Mouse (Mus musculus) kidney, adult 8-10 months (tissue): ENCODE measurements around the gene Fam19a2.

Source experiments
- DNase-seq, 2 experiments: peaks; one replicate each; pipeline ENCODE4 v3.0.0; 2022

Fam19a2 gene

DNA sequence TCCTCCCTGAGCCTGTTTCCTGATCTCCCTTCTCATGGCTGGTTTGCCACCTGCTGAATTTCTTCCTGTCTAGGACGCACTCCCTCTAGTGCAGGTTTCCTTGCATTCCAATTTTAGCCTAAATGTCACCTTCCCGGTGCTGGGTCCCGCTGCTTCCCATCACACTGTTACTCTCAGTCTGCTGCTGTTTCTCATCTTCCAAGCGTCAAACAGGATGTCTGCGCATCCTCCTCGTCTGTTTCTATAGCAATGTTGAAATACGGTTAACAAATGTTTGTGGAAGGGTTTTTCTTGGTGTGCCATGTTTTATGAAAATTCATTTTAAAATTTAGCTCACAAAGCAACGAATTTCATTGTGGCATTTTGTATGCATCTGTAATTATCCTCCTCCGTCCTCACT lies 131.6 kb downstream of the Fam19a2 start:
- no peak for DNase-seq

DNA sequence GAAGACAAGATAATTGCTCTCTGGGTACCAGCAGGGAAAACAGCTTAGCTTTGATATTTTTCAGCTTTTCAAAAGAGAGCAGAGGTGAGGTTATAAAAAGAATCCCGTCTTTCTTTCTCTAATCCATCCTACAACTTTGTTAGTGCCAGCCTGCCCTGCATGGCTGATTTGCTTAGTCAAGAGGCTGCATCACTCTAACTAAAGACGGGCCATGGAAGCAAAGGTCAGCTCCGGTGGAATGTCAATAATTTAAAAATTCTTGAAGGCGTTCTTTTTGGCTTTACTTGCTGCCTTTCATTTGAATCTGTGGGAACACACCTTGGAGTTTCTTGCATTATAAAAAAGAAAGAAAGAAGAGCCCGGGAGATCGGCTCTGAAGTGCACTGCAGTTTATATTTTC lies 134.3 kb downstream of the Fam19a2 start:
- DNase-seq: peak; percentile 52 to 55

DNA sequence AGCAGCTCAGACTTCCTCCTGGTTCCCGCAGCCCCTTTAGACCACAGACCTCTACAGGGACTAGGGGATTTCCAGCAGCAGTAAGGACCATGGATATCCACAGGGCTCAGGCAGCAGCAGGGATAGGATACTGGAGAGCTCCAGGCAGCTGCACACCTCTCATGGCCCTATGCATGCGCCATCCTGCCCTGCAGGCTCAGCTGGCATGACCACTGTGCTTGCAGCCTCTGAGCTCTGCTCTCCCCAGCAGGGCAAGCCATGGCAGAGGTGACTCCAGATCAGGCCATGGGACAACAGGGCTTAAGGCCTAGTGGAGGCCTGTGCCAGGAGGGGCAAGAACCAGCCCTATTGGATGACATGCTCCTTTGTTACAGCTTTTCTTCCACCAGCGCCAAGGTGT lies 137.4 kb downstream of the Fam19a2 start:
- DNase-seq: no peak

DNA sequence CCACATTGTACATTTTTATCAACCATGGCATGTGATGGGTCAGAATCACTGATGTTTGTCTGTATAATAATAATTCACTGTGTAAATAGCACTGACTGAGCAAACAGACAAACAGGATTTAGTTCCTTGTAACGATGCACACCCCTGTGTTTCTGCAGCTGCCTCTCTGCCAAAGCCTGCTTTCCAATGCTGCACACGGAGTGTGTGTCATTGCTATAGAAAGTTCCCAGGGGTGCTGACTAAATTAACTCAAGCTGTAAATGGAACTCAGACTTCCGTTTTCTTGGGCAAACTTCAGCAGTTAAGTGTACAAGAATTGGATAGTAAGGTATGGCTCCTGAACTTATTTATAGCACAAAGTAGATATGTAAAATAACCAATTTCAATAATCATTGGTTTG lies 138.7 kb downstream of the Fam19a2 start:
- no peak for DNase-seq

DNA sequence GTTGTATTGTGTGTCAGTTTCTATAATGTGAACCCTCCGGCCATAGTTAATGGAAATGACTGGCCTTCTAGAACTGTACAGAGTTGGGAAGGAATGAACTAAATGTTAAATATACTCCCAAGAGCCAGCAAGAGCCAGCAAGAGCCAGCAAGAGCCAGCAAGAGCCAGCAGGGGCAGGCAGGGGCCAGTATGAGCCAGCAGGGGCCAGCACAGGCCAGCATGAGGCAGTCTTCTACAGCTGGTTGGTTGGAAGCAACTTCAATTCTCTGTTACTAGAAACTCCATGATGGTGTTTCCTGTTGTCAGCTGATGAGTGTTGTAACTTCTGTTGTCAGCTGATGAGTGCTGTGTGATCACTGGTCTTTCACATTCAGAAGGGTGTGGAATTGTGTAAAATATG lies 151.2 kb downstream of the Fam19a2 start:
- DNase-seq: no peak

DNA sequence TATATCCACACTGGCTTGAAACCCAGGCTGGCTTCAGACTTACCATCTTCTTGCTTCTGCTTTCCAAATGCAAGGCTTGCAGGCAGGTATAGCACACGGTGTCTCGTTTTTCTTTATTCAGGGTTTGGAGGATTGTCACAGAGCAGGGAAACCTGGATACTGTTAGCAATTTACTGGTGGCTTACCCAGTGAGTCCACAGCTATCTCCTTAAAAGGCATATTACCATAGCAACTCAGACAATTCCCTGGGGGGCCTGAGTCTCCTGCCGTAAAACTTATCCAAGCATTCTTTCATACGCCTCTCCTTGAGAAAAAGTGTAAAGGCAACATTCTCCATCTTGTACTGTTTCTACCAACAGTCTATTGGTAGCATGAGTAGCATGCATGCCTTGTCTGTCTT lies 152.2 kb downstream of the Fam19a2 start:
- no peak for DNase-seq

DNA sequence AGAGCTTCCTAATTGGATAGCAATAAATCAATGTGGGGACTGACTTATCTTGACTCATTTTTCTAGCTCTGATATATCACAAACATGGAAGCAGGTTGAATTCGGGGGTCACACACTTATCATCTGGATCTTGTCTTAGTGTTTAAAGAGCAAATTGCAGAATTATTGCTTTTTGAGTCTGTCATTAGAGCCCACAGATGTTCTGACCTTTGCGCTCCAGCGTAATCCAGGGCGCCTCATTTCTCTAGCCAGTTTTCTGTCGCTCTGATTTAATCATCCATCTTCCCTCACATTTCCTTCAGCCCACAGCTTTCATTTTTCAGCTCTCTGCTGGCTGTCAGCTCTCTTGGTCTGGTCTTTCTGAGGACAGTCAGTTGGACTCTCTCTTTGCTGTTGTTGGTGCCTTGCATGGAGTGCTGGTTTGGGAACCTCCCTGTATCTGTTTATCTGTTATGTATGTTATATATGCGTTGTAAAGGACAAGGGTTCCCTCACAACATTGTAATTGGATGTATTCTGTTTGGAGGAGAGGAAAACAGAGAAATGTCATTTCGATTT lies 154.9 kb downstream of the Fam19a2 start:
- no peak for DNase-seq

DNA sequence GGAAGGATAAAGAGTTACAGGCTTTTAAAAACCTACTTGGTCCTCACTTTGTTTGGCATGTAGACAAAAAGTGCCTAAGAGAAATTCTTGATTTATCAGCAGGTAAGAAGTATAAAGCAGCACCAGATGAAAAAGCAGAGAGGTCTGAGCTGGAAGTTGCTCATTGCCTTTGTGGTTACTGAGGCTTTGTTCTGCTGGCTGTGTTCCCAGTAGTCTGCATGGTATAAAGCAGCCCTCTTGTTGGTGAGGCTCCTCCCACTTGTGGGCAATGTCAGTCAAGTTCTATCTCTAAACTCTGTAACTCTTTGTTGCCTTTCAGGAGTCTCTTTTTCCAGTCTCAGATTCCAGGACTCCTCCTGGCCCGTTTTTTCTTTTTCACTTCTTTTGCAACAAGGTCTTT lies 156.5 kb downstream of the Fam19a2 start:
- DNase-seq: no peak

DNA sequence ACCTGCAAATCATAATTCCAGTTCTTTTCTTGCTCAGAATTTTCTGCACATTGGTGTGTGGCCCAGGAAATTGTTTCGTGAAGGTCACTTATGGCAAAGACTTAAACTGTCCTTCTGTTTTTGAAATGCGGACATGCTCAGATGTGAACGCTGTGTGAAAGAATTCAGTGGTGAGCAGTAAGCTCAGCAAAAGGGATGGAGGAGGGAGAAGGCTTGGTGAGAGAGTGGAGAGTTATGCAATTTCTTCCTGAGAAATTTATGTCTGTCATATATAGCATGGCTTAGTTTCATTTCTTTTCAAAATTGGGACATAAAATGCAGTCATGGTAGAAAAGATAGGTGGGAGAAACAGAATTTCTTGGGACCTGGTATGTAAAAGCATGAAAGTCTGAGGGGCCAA lies 160.7 kb downstream of the Fam19a2 start:
- DNase-seq: no peak

DNA sequence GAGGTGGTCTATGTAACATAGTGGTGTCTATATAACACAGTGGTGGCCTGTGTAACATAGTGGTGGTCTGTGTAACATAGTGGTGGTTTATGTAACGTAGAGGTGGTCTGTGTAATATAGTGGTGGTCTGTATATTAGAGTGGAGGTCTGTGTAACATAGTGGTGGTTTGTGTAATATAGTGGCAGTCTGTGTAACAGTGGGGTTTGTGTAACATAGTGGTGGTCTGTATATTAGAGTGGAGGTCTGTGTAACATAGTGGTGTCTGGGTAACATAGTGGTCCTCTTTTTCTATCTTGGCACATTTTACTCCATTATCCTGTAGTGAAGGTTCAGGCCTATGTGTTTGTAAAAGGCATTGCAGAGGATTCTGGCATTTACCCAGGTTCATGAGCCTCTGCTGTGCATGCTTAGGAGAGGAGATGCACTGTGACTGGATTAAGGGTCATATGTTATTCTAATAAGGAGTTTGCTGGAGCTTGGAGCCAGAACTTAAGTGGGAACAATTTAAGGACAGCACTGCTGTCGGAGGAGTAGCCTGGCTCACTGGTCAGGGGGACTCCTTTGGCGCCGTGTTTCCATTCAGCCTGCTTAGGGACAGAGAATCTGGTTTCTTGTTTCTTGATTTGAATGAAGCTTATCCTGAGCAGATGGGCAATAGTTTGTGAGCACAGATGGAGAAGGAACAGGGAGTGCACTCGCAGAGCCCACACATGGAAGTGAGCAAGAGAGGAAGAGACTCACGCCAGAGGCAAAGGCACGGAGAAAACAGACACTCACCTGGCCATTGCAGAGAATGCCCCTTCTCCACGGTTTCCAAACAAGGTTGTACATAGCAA lies 162.9 kb downstream of the Fam19a2 start:
- DNase-seq: no peak

DNA sequence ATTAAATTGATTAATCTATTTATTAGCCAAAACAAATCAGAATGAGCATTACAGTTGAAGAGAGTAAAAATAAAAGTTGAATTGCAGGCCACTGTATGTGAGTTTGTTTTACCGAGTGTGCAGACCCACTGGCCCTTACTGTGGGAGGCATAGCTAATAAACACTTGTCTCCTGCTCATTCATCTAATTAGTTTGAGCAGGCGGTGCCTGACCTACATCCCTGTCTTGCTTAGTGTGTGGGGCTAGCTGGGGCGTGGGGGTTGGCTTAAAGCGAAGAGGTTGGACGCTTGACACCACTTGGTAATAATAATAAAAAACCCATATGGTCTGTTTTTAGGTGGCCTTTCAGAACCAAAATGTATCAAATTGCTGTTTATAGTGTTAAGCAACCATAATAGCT lies 167.8 kb downstream of the Fam19a2 start:
- no peak for DNase-seq

DNA sequence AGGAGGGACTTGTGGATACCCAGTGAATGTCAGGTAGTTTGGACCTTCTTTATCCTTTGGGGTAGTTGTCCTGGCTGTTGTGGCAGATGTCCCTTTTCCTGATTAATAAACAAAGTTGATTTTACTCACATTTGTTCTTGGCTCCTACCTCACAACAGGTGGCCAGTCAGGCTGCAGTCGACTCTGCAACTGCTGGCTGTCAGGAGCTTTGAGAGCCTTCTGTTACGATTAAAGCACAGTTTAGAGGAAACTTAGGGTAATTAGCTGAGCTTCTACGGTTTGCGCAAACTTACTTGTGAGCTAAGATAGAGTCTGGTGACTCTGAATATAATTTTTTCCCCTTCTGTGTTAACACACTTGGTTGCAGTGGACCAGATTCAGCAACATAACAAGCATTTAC lies 173.8 kb downstream of the Fam19a2 start:
- DNase-seq: no peak

DNA sequence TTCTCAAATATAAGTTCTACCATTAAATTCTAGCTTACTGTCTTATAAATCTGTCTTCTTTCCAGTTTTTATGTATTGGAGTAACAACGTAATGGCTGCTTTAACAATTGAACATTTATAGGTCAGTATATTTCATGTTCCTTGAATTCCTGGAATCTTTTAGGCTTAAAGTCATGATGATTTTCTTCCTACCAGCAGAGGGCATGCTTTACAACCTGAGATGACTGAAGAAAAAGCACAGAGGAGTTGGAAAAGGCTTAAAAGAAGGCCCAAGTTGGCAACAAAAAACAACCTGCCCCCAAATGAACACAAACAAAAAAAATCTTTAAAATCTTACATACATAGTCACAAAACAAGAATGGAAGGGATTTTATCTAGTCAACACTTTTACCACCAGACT lies 193.0 kb downstream of the Fam19a2 start:
- DNase-seq: no peak

DNA sequence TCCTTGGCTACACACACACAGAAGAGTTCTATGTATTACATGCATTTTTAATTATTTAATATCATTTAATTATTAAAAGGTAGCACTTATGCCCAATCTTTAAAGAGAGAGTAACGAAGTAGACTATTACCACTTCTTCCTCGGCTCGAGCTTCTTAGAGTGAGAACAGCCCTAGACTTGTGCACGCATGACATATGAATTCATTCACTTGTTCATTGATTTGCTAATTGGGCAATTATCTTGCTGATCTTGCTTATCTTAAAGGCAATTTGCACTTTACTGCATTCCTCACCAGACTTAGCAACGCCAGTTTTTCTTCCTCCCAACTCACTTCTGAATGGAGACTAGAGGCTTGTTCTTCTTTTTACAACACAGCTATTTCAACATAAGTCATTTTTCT lies 196.7 kb downstream of the Fam19a2 start:
- DNase-seq: no peak

DNA sequence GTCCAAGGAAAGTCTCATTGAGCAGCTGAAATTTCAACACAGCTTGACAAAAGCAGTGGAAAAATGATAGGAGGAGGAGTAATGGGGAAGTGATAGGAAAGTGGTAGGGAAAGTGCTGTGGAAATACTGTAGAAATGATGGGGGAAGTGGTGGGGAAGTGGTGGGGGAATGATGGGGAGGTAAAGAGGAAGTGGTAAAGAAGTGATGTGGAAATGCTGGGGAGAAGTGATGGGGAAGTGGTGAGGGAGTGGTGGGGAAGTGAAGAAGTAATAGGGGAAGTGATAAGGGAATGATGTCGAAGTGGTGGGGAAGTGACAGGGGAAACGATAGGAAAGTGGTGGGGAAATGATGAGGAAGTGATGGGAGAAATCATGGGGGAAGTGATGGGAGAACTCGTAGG lies 198.5 kb downstream of the Fam19a2 start:
- no peak for DNase-seq

DNA sequence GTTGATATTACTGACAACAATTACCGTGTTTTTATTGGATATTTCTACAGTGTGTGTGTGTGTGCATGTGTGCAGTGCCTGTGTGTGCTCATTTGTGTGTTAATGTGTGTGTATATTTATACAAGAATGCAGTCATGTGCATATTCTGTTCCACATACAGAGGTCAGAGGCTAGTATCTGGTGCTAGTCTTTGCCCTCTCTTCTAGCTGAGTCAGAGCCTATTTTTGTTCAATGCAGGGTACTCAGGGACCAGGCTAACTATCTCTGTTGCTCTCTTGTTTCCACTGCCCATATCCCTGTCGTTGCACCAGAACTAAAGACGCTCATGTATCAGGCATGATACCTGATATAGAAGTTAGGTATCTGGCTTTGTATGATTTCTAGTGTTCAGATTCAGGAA lies 251.0 kb downstream of the Fam19a2 start:
- no peak for DNase-seq

DNA sequence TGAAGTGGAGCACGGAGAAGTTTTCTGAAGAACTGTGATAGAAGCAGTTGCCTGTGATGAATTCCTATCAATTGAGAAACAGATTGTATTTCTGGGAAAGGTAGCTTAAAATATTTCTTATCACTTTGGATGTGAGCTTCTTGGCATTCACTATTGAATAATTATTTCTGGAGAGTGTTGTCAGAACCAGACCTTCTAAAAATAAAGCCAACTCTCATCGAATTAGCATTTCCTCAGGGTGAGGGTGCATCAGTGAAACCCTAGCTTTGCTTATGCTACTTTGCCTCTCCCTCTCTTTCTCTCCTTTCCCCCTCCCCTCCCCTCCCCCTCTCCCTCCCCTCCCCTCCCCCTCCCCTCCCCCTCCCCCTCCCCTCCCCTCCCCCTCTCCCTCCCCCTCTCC lies 256.8 kb downstream of the Fam19a2 start:
- no peak for DNase-seq

DNA sequence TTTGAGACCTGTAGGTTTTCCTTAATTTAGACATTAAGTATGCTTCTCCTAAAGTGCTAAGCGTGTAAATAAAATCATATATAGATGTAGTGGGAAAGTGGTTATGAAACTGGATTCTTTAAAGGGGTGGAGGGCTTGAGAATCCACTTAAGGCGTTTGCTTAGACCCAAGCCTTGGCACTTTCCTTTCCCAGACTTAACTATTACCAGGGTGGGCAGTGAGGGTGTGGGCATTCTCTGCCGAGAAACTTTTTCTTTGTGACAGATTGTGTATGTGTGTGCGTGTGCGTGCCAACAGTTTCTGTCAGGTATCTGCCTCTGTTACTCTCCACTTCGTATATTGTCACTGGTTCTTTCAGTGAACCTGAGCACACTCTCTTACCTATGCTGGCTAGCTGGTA lies 257.4 kb downstream of the Fam19a2 start:
- DNase-seq: no peak

DNA sequence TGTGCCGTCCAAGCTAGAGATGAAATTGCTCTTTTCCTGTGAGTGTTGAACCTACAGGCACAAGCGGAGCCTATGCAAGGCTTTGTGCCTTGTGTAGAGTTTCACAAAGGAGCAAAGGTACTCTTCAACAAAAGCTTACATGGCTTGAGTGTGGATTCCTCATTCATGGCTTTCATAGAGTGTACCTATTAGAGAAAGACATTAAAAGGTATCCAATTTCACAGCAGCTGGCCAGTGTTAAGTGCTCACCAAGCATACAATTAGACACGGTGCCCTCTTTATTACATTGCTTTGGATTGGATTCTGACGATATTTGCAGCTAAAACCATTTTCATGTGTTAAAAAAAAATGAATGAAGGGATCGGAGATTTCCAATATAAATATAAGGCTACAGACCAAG lies 261.6 kb downstream of the Fam19a2 start:
- no peak for DNase-seq

DNA sequence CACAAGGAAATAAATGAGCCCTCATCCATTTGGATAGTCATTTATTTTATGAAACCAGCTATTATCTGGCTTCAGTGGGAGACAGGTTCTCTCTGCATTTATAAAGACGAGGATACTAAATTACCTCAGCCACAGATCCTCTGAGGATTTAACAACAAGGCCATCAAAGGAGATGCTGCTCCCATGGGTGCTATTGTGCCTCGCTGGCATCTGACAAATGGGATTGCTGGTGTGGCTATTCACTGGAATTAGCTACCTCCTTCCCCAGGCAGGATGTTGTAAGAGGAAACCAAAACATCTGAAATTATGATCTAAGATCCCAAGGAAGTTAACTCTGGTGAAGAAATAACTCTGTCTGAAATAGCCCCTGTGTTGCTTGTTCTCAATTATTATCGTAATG lies 262.3 kb downstream of the Fam19a2 start:
- no peak for DNase-seq

DNA sequence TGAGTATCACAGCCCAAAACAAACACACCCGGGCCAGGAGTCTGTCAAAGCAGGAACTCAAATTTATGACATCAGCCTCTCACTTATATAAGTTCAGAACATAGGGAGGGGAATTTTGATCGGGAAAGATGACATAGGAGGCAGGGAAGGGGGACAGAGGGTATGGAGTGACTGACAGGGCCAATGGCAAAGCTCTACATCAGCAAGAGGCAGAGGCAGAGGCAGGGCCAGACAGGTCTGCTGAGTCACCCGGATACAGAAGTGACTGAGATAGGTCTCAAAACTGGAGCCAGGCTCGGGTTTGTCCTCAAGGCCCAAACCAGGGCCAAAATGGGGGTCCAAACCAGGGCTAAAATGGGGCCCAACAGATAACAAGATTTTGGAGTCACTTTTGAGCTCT lies 272.3 kb downstream of the Fam19a2 start:
- DNase-seq: no peak

DNA sequence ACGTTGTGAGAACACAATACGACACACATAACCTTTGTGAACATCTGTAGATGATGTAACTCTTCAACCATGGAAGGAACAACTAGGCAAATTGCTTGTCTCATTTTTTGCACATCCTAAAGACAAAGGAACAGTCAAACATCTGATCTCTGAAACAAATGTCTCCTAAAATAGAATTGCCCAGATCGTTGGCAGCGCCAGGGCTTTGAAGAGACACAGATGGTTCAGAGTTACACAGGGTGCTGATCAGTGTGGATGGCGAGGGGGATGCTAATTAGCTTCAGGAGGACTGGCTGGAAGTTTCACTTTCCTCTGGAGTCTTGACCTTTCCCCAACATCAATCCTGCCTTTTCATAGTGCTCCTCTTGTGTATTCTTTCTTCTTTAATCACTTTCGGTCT lies 284.6 kb downstream of the Fam19a2 start:
- no peak for DNase-seq

DNA sequence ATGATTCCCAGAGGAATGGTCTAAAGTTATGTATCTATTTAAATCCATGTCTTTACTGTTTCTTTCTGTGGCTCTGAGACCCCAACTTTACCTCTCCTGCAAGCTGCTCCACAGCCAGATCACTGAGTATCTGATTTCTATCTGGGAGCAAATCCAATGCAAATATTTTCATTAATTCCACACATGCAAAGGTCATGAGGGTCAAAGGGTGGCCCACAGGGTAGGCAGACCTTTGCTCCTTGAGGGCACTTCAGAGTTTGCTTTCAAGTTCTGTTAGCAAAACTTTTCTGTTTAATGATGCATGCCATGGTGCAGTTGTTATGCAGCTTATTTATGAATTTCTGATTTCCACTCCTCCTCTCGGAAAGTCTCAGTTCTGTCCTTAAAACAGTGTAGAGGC lies 303.9 kb downstream of the Fam19a2 start:
- DNase-seq: peak; percentile 27 to 33

DNA sequence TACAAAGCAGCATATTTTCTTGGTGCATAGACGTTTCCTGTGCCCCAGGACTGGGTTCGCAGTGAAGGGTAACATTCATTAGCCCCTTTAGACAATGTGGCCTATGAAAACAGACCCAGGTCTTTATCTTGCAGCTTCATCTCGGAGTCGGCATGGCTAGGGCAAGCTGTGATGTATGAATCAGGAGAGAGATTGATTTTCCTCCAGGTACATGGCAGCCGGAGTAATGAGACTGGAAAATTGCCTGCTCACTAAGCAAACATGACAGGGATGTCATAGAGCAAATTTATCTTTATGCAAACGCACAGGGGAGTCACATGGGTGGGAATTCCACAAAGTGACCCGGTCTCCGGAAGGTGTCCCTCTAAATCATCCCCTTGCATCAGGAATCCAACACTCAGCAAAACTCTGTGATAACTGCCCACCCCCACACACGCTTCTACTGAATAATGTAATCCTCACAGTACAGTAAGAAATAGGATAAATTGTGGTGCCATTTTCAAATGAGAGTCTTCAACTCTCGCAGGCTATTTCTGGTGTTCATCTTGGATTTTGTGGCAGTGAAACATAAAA lies 306.9 kb downstream of the Fam19a2 start:
- DNase-seq: no peak
